Mouse (Mus musculus) embryonic fibroblast, embryonic 13.5 days (primary cell): ENCODE results near the gene L2hgdh.

Experiments used
- CTCF ChIP-seq: IDR thresholded peaks from 2 replicates; pipeline ENCODE4 v1.5.1; 2011; ENCODE audit warnings: mild to moderate bottlenecking, control low read depth, low read length, moderate library complexity, borderline replicate concordance; ENCODE audit not compliant: insufficient read depth
- POLR2A ChIP-seq: IDR thresholded peaks from 2 replicates; pipeline ENCODE4 v1.6.1; 2011; ENCODE audit warnings: low read depth, mild to moderate bottlenecking, control low read depth, low read length, moderate library complexity

- TF ChIP-seq CTCF = no peak
- no peak for TF ChIP-seq POLR2A
Observed at GRCm38 (mm10) chr12:69758221-69759185, 33.8 kb upstream of the L2hgdh start.
